Mouse (Mus musculus) cerebellum, adult 11-12 months (tissue): Measurements from ENCODE around the gene Osbpl10.
A peak's percentile ranks its signal among the peaks of the same experiment; 100 is the strongest.

Experiments used
- DNase-seq: peaks from one replicate; pipeline ENCODE4 v3.0.0; 2022

Osbpl10 gene

DNA sequence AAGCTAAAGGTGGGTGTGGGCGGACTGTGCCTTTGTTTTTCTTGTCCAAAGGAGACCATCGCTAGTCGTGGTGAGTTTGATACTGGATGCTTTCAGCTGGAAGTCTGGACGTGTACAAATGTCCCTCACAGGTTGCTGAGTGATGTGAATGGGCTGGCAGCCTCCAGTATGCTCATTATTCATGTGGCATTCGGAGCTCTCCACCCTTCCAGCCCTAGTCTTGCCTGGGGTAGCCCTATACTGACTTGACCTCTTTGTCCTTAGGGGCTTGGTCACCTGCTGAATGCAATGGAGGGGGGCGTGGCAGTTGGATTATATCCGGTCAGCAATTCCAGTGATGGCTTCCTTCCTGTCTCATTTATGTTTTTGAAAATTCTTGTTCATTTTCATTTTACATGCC is 56.4 kb downstream of the Osbpl10 start:
- DNase-seq, result no peak

DNA sequence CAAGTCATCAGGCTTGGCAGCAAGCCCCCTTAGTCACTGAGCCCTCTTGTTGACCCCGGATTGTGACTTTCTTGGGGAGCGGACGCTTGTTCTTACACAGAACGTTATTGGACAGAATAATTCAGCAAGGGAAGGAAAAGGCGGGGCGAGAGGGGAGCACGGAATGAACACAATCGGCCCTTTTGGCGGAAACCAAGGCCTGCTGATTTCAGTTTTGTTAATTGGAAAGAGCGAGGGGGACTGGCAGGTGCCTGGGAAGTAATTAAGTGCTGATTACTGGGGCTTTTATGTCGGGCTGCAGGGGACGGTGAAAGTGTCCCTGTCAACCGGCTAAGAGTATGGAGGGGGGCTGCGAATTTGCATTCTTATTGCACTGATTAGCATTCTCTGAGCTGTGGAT is 59.8 kb downstream of the Osbpl10 start:
- DNase-seq, result no peak

DNA sequence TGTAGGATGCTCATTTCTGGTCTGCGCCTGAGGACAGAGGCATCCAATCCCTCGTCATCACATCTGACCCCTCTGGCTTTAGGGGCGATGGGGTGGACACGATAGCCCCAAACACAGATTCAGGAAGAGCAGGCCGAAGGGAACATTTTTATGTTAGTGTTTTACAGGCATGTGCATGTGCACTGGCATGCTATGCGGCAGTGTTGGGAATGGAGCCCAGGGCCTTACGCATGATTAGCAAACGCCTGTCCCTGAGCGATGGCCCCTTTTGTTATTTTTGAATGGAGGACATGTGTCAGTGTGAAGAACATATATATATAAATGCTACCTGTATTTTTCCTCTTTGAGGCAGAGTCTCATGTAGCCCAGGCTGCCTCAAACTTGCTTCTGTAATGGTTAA is 60.3 kb downstream of the Osbpl10 start:
- DNase-seq, result no peak

DNA sequence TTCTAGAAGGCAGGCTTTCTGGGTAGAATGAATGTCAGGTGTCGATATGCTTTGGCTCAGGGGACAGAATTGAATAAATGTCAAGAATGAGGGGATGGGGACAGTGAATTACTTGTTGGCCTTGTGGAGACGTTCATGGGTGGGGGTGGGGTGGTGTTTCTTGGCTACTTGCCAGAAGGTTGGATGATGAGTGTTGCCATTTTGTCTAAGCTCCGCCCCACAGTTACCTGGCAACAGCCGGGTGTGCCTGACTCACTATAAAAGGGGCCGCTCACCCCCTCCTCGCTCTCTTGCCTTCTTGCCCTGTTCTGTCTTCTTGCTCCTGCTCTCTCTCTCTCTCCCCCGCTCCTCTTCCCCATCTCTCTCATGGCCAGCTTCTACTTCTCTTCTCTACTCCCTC is 60.9 kb downstream of the Osbpl10 start:
- no peak for DNase-seq

DNA sequence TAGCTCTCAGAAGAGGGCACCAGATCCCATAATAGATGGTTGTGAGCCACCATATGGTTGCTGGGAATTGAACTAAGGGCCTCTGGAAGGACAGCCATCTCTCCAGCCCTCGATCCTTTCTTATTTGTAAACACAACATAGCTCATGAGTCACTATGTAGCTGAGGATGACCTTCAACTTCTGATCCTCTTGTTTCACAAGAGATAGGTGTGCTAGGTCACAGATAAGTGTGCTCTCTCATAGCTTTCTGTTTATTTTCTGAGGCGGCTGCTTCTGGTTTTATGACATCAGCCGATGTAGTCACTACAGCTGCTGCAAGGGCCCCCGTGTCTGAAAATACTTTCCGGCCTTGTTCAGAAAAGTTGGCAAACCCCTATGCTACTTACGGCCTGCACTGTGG is 64.2 kb downstream of the Osbpl10 start:
- no peak for DNase-seq

DNA sequence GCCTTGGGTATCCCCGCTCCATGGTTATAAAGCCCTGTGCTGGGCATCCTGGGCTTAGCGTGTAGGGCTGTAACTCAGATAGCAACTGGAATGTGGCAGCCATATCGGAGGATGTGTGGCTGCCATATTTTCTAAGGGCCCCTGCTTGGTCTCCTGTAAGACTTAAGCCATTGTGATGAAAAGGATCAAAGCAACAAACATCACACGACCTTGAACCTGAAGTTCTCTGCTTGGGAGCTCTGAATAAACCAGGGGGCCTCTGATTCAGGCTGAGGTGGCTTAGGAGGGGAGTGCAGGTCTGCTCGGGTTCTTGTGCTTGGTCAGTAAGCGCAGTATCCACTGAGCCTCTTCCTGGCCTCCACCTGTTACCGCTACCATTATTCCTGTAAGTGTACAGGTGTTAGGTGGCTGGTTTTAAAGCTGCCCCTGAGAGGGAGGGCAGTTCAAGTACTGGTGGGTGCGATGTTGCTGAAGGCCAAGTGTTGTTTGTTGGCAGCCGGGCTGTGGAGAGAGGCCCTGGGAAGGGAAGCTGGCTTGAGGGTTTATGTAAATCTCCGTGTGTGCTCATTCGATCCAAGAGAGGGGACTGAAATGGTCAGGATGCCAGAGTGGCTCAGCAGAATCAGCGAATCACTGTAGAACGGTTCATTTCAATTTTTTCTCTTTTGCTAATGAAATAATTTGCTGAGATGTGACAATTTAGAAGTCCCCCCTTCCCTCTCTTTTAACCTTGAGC is 64.8 kb downstream of the Osbpl10 start:
- DNase-seq, result no peak

DNA sequence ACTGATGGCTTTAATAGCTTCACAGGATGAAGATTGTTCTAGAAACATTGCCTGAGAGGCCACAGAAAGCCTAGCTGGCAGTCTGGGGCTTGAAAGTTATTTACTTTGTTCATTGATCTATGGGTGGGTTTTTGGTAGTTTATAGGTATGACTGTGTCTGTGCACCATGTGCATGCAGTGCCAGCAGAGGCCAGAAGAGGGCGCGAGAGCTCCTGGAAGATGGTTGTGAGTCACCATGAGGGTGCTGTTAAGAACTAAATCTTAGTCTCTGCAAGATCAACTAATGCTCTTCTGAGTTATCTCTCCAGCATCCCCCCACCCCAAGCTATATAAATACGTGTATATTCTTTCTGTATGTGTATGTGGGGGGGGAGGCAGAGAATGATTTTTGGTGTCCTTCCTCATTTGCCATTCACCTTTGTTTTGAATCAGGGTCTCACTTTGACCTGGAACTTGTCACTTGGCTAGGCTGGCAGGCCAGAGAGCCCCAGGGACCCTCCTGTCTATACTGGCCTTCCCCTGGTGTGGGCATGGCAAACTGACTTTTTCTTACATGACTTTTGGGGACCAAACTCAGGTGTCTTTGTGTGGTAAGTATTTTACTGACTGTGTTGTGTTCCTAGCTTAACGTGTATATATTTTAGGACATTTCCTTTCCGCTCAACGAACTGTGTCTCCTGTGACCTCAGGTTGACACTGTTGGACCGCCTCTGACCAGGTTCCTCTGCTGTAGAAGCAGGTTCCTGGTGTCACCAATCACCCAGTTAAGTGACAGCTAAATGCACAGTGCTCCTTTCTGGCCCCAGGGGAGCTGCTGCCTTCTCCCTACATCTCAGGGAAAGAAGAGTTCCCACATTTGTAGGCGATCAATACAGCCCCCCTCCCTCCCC is 65.8 kb downstream of the Osbpl10 start:
- DNase-seq, result no peak

DNA sequence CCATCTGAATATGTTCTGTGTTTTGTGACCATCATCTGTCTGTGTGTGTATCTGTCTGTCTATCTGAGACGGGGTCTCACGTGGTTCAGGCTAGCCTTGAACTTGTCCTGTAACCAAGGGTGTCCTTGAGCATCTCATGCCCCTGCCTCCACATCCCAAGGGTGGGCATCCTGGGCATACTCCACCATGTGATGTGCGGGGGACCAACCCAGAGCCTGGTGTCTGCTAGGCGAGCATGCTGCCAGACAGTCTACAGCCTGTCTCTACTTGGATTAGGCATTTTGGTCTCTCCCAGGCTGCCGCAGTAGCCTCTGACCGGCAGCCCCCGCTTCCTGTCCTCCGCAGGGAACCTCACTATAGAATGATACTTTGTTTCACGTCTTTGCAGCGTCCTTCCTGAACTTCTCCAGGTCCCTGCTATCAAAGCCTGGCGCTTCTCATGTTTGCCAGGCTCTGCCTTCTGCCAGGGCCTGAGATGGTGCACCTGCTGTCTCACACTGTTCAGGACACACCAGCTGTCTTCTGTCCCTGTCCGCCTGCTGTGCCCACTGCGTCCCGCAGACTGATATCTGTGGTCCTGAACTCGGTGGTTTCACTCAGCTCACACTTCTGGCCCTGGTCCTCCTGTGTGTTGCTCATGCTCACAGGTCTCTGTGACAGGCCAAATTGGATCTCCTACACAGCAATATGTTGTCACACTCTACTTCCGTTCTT is 66.9 kb downstream of the Osbpl10 start:
- DNase-seq, result peak; percentile 66

DNA sequence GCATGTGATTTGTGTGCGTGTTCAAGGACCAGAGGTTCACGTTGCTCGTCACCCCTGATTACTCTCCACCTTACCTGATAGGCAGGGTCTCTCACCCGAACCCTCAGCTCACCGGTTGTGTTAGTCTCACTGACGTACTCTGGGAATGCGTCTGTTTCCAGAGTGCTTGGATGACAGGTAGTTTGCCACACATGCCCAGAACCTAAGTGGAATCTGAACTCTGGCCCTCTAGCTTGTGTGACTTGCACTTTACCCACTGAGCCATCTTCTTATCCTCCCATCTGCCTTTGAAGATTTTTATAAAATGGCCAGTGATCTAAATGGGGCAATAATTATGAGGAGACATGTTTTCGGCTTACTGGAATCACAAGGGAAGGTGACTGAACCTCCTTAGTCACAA is 68.3 kb downstream of the Osbpl10 start:
- DNase-seq, result no peak

DNA sequence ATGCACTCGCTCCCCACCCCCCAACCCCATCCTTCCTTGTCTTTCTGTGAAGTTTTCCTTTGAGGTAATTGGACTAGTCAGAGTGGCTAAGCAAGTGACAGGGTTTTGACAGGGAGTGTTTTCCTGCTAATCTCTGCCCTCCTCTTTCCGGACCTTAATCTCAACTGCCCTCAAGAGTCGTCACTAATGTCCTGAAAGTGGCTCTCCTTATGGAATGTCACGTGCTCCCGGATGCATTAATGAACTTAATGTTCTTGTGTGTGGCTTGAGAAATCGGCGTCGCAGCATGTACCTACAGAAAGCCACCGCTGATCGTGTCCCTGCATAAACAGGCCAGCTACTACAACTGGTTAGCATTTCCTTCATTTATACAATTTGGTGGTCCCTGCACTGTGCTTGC is 70.0 kb downstream of the Osbpl10 start:
- no peak for DNase-seq

DNA sequence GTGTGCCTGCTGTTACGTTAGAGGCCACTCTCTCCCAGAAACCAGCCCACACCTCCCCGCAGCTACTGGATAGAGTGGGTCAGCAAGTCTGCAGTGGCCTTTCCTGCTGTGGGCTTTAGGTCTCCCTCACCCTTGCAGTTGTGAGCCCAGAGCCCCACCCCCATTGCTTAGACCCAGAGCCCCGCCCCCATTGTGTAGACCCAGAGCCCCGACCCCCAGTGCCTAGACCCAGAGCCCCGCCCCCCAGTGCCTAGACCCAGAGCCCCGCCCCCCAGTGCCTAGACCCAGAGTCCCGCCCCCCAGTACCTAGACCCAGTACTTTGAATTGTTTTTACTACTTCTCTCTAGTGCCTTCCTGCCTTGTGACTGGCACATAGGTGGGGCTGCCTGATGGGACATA is 70.5 kb downstream of the Osbpl10 start:
- no peak for DNase-seq

DNA sequence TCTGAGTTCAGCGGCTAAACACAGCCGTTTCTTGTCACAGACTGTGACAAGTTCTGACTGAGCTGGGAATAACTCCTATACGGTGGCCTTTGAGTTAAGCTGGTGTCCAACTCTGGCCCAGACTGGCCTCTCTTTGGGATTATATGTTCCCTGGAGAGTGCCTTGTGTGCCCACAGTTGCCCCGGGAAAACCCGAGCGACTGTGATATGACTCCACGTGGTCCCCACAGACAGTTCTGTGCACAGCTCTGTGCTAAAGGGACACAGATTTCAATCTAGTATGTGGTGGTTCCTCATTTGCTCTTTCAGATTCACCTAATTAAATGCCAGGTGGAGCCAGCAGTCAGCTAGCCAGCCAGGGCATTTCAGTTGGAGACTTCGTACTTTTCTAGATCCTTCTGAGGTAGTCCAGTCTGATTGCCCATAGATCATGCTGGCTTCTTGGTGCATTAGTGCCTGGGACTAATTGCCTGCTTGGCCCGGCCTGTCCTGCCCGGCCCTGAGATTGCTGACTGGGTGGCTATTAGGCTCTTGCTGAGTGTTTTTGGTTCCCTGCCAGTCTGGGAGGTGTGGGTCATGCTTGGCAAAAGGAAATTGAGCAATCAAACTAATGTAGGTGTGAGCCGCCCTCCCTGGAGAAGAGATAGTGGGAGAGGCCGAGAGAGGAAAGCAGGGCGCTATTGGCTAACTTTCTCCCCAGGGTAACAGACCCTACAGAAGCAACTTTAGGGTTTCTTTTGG is 71.8 kb downstream of the Osbpl10 start:
- peak; percentile 25 for DNase-seq

DNA sequence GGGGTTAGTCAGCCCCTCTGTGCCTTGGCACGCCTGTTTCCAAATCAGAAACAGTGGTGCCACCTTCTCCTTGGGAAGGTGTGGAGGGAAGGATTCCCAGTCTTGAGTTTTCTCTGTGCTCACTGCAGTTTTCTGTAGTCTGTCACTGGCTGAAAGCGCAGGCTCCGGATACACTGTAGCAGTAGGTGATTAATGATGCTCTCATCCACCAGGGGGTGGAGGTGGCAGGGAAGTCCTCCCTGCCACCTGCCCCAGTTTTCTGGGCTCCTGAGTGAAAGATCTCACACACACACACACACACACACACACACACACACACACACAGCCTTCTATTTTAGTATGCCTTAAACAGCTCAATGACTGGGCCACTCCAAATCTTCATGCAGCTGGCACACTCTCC is 73.6 kb downstream of the Osbpl10 start:
- no peak for DNase-seq

DNA sequence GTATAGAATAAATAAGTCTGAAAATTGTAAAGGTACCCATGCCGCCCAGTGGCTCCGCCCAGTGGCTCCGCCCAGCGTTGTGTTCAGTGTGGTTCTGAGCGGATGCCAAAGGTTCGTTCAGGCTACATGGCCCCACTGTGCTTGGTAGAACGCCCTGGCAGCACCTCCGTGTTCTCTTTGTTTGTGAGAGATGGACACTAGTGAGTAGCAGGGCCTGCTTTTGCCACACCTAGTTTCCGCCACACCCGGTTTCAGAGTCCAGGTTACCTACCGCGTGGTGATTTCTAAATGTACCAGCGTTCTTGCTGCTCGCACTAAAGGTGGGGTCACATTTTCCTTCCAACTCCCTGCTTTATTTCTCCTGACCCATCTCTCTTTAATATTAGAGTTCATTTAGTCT is 75.4 kb downstream of the Osbpl10 start:
- DNase-seq, result no peak

DNA sequence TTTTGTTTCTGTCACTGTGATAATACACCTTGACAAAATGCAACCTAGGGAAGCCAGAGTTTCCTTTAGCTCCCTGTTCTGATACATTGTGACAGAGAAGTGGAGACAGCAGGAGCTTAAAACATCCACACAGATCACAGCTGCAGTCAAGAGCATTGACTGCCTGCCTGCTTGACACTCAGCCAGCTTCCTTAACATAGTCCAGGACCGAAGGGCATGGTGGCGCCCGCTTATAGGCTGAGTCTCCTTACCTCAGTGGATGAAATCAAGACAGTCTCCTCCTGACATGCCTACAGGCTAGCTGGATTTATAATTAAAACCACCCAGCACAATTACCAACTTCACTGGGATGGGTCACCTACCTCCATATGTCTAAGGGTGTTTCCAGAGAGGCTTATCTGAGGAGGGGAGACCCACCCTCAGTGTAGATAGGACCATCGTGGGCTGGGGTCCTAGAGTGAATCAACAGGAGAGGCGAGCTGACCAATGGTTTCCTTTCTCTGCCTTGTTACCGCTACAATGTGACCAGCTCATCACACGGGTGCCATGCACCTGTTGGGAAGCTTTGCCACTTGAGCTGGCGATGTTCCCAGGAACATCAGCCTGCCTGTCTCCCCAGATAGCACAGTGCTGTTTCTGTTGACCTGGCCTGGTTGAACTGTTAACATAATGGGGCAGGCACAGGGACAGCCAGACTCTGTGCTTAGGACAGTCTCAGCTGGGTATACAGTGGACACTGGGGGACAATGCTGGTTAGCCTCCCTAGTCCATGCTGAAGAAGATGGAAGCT is 76.9 kb downstream of the Osbpl10 start:
- DNase-seq, result no peak

DNA sequence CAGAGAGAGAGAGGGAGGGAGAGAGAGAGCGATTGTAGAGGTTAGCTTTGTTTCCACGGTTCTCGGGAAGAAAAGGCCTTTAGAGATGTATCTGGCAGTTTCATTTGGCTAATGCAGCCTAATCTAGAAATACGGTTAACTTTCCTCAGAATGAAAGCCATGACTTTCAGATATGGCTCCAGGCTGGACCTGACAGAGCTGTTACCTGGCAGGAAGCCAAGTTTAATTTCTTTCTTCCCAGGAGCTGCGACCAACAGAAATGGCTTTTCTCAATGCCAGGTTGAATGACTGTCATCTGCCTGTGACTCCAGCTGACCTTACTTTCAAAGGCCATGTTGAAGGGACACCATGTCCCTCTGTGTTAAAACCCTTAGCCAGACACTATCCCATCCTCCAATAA is 80.4 kb downstream of the Osbpl10 start:
- peak; percentile 20 for DNase-seq

DNA sequence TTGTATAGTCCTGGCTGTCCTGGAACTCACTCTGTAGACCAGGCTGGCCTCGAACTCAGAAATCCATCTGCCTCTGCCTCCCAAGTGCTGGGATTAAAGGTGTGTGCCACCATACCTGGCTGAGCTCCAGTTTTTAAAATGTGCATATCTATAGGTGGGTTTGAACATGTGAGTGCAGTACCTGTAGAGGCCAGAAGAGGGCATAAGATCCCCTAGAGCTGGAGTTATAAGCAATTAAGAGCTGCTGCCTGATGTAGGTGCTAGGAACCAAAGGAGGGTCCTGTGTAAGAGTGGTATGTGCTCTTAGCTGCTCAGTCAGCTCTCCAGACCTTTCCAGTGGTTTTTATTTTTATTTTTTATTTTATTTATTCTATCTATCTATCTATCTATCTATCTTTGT is 86.5 kb downstream of the Osbpl10 start:
- DNase-seq, result no peak

DNA sequence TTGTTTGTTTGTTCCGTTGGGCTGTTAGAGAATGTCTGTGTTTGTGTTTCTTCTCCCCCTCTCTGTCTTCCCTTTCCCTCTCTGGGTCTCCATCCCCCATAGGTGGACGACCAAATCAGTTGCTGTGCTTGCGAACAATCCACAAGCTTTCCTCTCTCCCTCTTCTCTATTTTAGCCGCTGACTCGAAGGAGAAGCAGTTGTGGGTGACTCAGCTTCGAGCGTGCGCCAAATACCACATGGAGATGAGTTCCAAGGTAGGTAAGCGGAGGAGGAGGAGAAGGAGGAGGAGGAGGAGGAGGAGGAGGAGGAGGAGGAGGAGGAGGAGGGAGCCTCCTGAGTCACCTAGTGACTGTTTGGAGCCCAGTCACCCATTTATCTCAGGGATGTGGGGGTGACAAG is 88.7 kb downstream of the Osbpl10 start:
- no peak for DNase-seq

DNA sequence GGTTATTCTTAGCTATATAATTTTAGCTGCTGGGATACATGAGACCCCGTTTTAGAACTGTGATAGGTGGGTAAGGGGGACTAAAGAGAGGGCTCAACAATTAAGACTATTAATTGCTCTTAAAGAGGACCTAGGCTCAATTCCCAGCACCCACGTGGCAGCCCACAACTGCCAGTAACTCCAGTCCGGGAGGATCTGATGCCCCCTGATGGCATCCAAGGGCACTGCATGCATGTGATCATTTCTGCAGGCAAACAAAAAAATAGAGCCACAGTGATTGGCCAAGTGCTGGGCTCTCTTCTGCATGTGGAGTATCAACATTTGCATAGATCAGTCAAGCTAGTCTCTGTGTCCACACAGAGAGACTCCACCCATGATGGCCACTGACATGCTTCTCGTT is 96.8 kb downstream of the Osbpl10 start:
- no peak for DNase-seq

DNA sequence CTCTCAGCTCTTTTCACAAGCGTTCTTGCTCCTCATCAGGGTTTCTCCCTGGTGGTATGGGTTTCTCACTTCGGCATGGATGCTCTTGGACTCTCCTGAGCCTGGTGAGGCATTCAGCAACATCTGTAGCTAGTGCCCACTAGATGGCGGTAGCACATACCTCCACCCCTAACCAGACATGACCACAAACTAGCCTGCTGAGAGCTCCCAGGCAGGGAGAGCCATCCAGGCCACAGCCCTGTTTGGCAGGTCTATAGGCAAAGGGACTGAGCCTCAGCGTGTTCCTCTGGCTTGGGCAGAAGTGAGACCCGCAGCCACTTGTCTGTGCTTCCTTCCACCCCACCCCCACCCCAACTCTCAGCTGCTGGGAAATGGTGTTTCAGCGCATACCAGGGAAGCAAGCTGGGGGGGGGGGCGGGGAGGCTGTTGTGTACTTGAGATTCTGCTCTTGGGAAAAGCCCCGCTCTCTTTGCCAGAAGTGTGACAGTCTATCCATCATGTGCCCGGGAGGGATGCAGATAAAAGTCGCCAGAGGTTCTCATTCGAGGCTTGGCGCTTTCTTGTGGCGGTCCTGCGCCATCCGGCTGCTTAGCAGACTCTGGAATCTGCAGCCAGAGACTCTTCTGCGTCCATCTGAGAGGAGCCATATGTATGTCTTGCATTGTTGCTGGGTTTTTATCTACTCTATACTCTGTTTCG is 110.1 kb downstream of the Osbpl10 start:
- peak; percentile 62 for DNase-seq

DNA sequence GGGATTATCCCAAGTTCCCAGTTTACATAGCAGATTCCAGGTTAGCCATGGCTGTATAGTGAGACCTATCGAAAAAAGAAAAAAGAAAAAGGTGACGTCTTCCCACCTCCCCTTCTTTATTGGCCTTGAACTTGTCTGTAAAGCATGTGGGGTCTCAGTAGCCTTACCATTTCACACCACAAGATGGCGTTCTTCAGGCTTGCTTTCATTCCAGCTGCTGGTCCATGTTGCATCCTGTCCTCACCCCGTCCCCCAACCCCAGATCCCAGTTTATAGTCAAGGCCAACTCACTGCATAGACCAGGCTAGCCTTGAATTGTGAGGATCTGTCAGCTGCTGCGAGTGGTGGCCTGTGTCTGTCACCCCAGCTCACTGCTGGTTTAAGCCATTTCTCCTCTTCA is 111.3 kb downstream of the Osbpl10 start:
- no peak for DNase-seq

DNA sequence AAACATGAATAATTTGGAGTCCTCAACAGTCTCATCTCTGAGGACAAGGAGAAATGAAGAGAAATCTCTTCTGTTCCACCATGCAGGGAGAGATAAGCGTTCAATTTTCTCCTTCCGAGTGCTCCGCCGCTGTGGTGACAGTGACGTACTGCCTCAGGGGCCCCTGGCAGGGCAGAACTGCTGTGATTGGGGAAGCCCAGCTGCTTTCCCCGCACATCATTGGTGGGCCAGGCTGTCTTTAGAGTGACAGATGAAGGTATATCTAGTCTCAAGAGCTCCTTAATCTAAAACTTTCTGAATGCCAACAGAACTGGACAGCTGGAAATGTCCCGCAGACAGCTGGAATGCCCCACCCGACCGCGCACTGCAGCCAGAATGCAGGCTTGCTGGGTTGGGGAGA is 118.1 kb downstream of the Osbpl10 start:
- no peak for DNase-seq
